Mouse (Mus musculus) embryonic facial prominence, embryonic 11.5 days (tissue): Measurements from ENCODE around the gene Mmp9. TPM values are rescaled to one million over a fixed set of nuclear protein-coding genes. Genes with fewer than 3 reads are reported as not detected.

Source experiments
- ATAC-seq: fragments of 200-750 bp; cut with Nextera tagmentation; replicated peaks from 2 replicates; pipeline ENCODE4 v1.8.0; 2017; ENCODE audit warnings: low read depth; ENCODE audit not compliant: insufficient number of reproducible peaks, low FRiP score, low TSS enrichment
- DNase-seq: peaks from one replicate; pipeline ENCODE4 v3.0.0-alpha.2; 2015; ENCODE audit warnings: low spot score
- H3K27ac ChIP-seq: fragments of 300-500 bp; sonication (generic); replicated peaks from 2 replicates; pipeline ENCODE4 v1.5.1; 2014; ENCODE audit warnings: mild to moderate bottlenecking, low read depth, low read length, control low read depth
- H3K27me3 ChIP-seq: fragments of 300-500 bp; sonication (generic); 2 replicates; pipeline ENCODE4 v1.6.1; 2014; ENCODE audit warnings: mild to moderate bottlenecking, low read length, moderate library complexity, mixed read lengths; ENCODE audit not compliant: control insufficient read depth, insufficient read depth
- H3K36me3 ChIP-seq: fragments of 300-500 bp; sonication (generic); replicated peaks from 2 replicates; pipeline ENCODE4 v1.6.1; 2014; ENCODE audit warnings: low read depth, mild to moderate bottlenecking, low read length, moderate library complexity, mixed read lengths; ENCODE audit not compliant: control insufficient read depth, insufficient read depth
- H3K4me1 ChIP-seq: fragments of 300-500 bp; sonication (generic); 2 replicates; pipeline ENCODE4 v1.6.1; 2014; ENCODE audit warnings: low read length, mixed read lengths; ENCODE audit not compliant: control insufficient read depth, insufficient read depth
- H3K4me2 ChIP-seq: fragments of 300-500 bp; sonication (generic); 2 replicates; pipeline ENCODE4 v1.6.1; 2014; ENCODE audit warnings: low read depth, mild to moderate bottlenecking, control low read depth, low read length, moderate library complexity
- H3K4me3 ChIP-seq: fragments of 300-500 bp; sonication (generic); 2 replicates; pipeline ENCODE4 v1.5.1; 2014; ENCODE audit warnings: low read depth, low read length, control low read depth
- H3K9ac ChIP-seq: fragments of 300-500 bp; sonication (generic); replicated peaks from 2 replicates; pipeline ENCODE4 v1.6.1; 2014; ENCODE audit warnings: mild to moderate bottlenecking, control low read depth, low read length
- H3K9me3 ChIP-seq: fragments of 300-500 bp; sonication (generic); replicated peaks from 2 replicates; pipeline ENCODE4 v1.6.1; 2016; ENCODE audit warnings: mild to moderate bottlenecking, low read length, inconsistent platforms, mixed read lengths; ENCODE audit not compliant: control insufficient read depth
- WGBS: fragments of 180-500 bp; shearing (Covaris S2); extraction: QIAGEN DNeasy Blood & Tissue Kit; methylation state at CpG from one replicate; pipeline ENCODE4 v1.1.7; 2014; 5-methylcytosine and 5-hydroxymethylcytosine counted together
- polyA plus RNA-seq: library from polyadenylated mRNA; unstranded; fragments of >200 nt; fragmentation: Nextera tagmentation; extraction: Ambion mirVana; gene quantifications from 2 replicates; pipeline ENCODE4 v1.2.1, GENCODE M21; 2014

Gene Mmp9
- 1.5 and 1.6 TPM in 2 replicates for polyA plus RNA-seq

DNA sequence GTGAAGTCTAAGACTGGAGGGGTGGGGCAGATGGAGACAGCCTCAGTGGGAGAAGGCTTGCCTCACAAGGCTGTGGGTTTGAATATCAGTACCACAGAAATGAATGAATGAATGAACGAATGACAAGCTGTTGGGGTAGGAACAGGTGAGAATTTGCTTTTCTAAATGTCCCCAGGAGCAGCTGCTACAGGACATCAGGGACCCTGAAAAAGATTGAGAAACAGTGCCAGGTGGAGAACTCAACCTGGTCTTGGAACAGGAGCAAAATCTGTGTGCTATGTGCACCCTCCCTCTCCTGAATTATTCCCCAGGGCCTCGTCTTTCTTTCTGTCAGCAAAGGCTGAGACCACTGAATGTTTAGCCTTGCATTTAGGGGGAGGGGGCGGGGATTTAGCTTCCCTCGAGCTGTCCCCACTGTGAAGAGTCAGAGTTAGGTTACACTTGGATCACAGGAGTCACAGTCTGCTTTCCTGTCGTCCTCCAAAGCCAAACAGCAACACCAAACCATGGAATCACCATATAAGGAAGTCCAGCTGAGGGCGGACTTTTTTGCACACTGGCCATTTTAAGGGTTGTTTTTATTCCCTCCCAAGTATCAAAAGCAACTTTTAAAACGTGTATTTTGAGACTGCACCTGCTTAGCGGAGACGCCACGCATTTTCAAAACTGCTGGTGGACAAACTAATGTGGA, at the start of gene Mmp9:
Gene Mmp9, plus strand, starts transcription at position 641 of the 691 bp plus-strand sequence.
- Histone ChIP-seq H3K27ac (no peak within 1 kb of the TSS), H3K36me3 (no peaks in the 10 kb centered on the region), H3K9me3 (no peaks in the 10 kb centered on the region), H3K4me3 (no peak within 1 kb of the TSS), H3K4me2 (no peak within 1 kb of the TSS), H3K4me1 (peaks cover 6% of the 10 kb centered on the region), H3K27me3 (peaks cover 12% of the 10 kb centered on the region), H3K9ac (no peak within 1 kb of the TSS)
- ATAC-seq (no peak), DNase-seq (peak; percentile 27)
- WGBS, result 14% methylated on average over 10 of the region's 10 CpGs

GRCm38 (mm10) chr2:164891056-164891834, 49.3 kb upstream of the Mmp9 start:
- Histone ChIP-seq H3K9ac (no peak overlapping the region), H3K4me1 (no peaks in the 10 kb centered on the region), H3K4me3 (no peak overlapping the region), H3K36me3 (peaks cover 42% of the 10 kb centered on the region), H3K27ac (no peak overlapping the region), H3K4me2 (no peak overlapping the region), H3K27me3 (no peaks in the 10 kb centered on the region), H3K9me3 (no peaks in the 10 kb centered on the region)
- WGBS, result 85% methylated on average over 13 of the region's 13 CpGs
- ATAC-seq, result no peak
- DNase-seq, result no peak

DNA sequence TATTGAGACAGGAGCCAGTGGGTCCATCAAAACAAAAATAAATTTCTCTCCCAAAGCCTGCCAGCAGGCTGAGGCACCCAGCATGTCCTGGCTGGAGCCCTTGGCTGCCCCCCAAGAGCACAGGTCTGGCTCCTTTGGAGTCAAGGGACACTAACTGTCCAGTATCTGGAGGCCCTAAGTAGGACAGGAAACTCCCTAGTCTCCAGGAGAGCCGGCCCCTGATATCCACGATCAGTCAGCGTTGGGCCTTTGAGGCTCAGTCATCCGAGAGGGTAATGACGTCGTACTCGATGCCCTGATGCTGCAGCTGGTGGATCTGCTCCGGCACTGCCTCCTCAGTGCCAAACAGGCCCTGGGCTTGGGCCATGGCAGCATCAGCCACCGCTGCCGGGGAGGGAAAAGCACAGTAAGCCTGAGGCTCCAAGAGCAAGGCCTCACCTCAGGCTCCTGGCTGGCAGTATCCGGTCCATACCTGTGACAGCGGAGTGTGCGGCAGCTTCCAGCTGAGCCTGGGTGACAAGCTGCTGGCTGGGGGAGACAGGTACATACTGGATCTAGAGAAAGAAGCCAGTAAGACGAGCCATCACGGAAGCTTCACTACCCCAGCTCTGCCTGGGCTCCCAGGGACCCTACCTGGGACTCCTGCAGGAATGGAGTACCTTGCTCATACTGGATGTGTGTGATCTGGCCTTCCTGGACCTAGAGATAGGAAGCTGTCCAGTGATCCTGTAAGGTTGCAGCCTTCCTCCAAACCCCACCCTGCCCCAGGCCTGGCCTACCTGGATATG, 48.5 kb upstream of the Mmp9 start:
- no peak for DNase-seq
- peaks cover 42% of the 10 kb centered on the region for H3K36me3 ChIP-seq
- 91% methylated on average over 15 of the region's 15 CpGs for WGBS

DNA sequence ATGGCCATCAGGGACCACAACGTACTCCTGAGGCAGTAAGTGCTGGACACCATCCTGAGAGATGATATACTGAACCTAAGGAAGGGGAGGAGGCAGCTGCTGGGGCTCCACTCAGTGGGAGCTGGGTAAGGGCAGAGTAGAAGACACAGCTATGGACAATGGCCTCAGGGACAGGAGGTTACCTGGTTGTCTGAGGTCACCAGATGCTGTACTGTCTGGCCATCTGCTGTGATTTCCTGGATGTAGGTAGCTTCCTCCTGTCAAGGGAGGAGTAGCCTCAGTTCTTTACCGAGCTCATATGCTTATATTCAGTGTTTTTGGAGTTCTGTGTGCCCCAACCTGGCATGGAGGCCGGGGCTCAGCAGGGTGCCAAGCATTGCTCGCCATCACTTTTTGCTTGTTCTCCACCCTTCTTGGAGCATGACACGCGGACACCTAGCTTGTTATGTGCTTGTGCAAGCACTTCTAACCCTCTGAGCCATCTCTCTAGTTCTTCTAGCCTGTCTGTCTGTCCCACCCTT, 47.8 kb upstream of the Mmp9 start:
- Histone ChIP-seq H3K4me1 (no peaks in the 10 kb centered on the region), H3K27me3 (no peaks in the 10 kb centered on the region), H3K4me2 (no peak overlapping the region), H3K9me3 (no peaks in the 10 kb centered on the region), H3K4me3 (no peak overlapping the region), H3K27ac (no peak overlapping the region), H3K9ac (no peak overlapping the region), H3K36me3 (peaks cover 42% of the 10 kb centered on the region)
- no peak for ATAC-seq
- 92% methylated on average over 6 of the region's 6 CpGs for WGBS
- DNase-seq, result no peak

More for the DNA sequence above, 48.5 kb upstream of the Mmp9 start:
- no peaks in the 10 kb centered on the region for H3K4me1 ChIP-seq
- no peak overlapping the region for H3K9ac ChIP-seq
- no peak overlapping the region for H3K4me2 ChIP-seq
- H3K27me3 ChIP-seq, result no peaks in the 10 kb centered on the region
- no peak for ATAC-seq
- H3K27ac ChIP-seq, result no peak overlapping the region
- H3K4me3 ChIP-seq, result no peak overlapping the region
- no peaks in the 10 kb centered on the region for H3K9me3 ChIP-seq

- Histone ChIP-seq H3K9me3 (no peaks in the 10 kb centered on the region), H3K4me2 (no peak overlapping the region), H3K27ac (no peak overlapping the region), H3K36me3 (peaks cover 41% of the 10 kb centered on the region), H3K4me1 (no peaks in the 10 kb centered on the region), H3K27me3 (no peaks in the 10 kb centered on the region), H3K9ac (no peak overlapping the region), H3K4me3 (no peak overlapping the region)
- ATAC-seq, result no peak
- DNase-seq, result no peak
- 66% methylated on average over 5 of the region's 5 CpGs for WGBS
Observed at GRCm38 (mm10) chr2:164894048-164894447, 46.5 kb upstream of the Mmp9 start.

DNA sequence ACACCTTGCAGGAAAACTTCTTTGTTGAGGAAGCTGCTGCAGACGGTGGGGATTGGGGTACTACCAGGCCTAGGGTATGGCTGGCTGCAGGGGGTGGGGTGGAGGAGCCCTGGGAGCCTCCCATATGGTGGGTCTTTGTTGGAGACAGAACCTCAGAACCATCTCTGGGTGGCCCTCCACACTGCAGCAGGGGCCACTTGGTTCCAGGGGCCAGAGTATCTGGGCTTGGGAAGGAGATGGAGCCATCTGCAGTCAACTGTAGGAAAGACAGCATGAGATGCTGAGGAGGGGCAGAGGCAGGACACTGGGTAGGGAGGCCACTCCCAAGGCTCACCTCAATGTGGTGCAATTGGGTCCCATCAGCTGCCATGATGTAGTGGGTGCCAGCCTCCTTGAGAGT, 45.9 kb upstream of the Mmp9 start:
- H3K36me3 ChIP-seq, result peaks cover 41% of the 10 kb centered on the region
- WGBS, result 82% methylated on average over 1 of the region's 1 CpGs
- ATAC-seq, result no peak

GRCm38 (mm10) chr2:164895885-164896284, 44.7 kb upstream of the Mmp9 start:
- no peak overlapping the region for H3K9ac ChIP-seq
- peaks cover 39% of the 10 kb centered on the region for H3K36me3 ChIP-seq
- H3K9me3 ChIP-seq, result no peaks in the 10 kb centered on the region
- WGBS, result 96% methylated on average over 6 of the region's 6 CpGs
- H3K4me3 ChIP-seq, result no peak overlapping the region
- ATAC-seq (no peak), DNase-seq (no peak)
- no peak overlapping the region for H3K27ac ChIP-seq
- H3K4me1 ChIP-seq, result no peaks in the 10 kb centered on the region
- no peak overlapping the region for H3K4me2 ChIP-seq
- no peaks in the 10 kb centered on the region for H3K27me3 ChIP-seq

More for the DNA sequence above, 45.9 kb upstream of the Mmp9 start:
- H3K4me1 ChIP-seq, result no peaks in the 10 kb centered on the region
- no peak for DNase-seq
- no peak overlapping the region for H3K4me2 ChIP-seq
- H3K27ac ChIP-seq, result no peak overlapping the region
- no peaks in the 10 kb centered on the region for H3K9me3 ChIP-seq
- no peaks in the 10 kb centered on the region for H3K27me3 ChIP-seq
- H3K9ac ChIP-seq, result no peak overlapping the region
- H3K4me3 ChIP-seq, result no peak overlapping the region
